Mouse (Mus musculus) forebrain, embryonic 16.5 days (tissue): ENCODE data around the gene Smox. TPM values are rescaled to one million over a fixed set of nuclear protein-coding genes. Genes with fewer than 3 reads are reported as not detected.

Source experiments
- ATAC-seq: fragments of 200-750 bp; cut with Nextera tagmentation; 2 replicates; pipeline ENCODE4 v1.8.0; 2017; ENCODE audit warnings: mild to moderate bottlenecking, moderate library complexity
- H3K27ac ChIP-seq: fragments of 300-500 bp; sonication (generic); 2 replicates; pipeline ENCODE4 v1.5.1; 2014; ENCODE audit warnings: low read length, control low read depth
- H3K27me3 ChIP-seq: fragments of 300-500 bp; sonication (generic); replicated peaks from 2 replicates; pipeline ENCODE4 v1.6.1; 2014; ENCODE audit warnings: low read length; ENCODE audit not compliant: control insufficient read depth, insufficient read depth
- H3K36me3 ChIP-seq: fragments of 300-500 bp; sonication (generic); 2 replicates; pipeline ENCODE4 v1.6.1; 2014; ENCODE audit not compliant: control insufficient read depth, insufficient read depth
- H3K4me1 ChIP-seq: fragments of 300-500 bp; sonication (generic); replicated peaks from 2 replicates; pipeline ENCODE4 v1.6.1; 2014; ENCODE audit warnings: low read length; ENCODE audit not compliant: control insufficient read depth, insufficient read depth
- H3K4me2 ChIP-seq: fragments of 300-500 bp; sonication (generic); 2 replicates; pipeline ENCODE4 v1.6.1; 2014; ENCODE audit warnings: mild to moderate bottlenecking, low read length, control low read depth
- H3K4me3 ChIP-seq: fragments of 300-500 bp; sonication (generic); replicated peaks from 2 replicates; pipeline ENCODE4 v1.5.1; 2014; ENCODE audit warnings: mild to moderate bottlenecking, low read length, control low read depth
- H3K9ac ChIP-seq: fragments of 300-500 bp; sonication (generic); replicated peaks from 2 replicates; pipeline ENCODE4 v1.6.1; 2014; ENCODE audit warnings: low read depth, low read length, control low read depth
- H3K9me3 ChIP-seq: fragments of 300-500 bp; sonication (generic); 2 replicates; pipeline ENCODE4 v1.6.1; 2016; ENCODE audit warnings: low read length; ENCODE audit not compliant: control insufficient read depth
- WGBS: fragments of 180-500 bp; shearing (Covaris S2); extraction: QIAGEN DNeasy Blood & Tissue Kit; methylation state at CpG from one replicate; pipeline ENCODE4 v1.1.7; 2014; 5-methylcytosine and 5-hydroxymethylcytosine counted together
- polyA plus RNA-seq: library from polyadenylated mRNA; unstranded; fragments of >200 nt; fragmentation: Nextera tagmentation; extraction: Ambion mirVana; gene quantifications from 2 replicates; pipeline ENCODE4 v1.2.1, GENCODE M21; 2015

Smox gene
- polyA plus RNA-seq, 1 experiment from 2014 or later = 57.2 TPM

DNA sequence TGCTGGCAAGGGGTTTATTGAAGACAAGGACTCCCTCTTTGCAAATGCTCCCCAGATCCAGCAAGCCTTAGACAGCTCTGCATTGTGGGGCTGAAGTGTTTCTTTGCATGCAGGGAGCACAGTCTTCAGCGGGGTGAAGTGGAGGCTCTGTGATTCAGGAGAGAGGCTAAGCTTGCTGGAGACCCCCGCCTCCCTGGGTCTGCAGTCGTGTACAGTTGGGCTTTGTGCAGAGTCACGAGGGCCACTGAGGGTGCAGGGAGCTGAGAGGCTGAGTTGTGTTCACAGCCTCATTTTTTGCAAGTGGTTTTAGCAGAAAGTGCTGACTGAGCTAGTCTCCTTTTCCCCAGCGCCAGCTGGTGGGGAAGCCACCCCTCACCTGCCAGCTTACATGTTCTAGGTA is 10.6 kb downstream of the Smox start:
- WGBS = 42% methylated on average over 5 of the region's 5 CpGs
- H3K27me3 ChIP-seq = no peaks in the 10 kb centered on the region
- no peaks in the 10 kb centered on the region for H3K9me3 ChIP-seq
- H3K4me1 ChIP-seq = peaks cover 27% of the 10 kb centered on the region
- H3K4me2 ChIP-seq = no peak overlapping the region
- ATAC-seq = peak; percentile 46; the same call in 1 of the 2 replicates
- no peaks in the 10 kb centered on the region for H3K36me3 ChIP-seq
- peak overlapping the region; percentile 14; the same call in 1 of the 2 replicates for H3K27ac ChIP-seq
- H3K4me3 ChIP-seq = no peak overlapping the region
- no peak overlapping the region for H3K9ac ChIP-seq

DNA sequence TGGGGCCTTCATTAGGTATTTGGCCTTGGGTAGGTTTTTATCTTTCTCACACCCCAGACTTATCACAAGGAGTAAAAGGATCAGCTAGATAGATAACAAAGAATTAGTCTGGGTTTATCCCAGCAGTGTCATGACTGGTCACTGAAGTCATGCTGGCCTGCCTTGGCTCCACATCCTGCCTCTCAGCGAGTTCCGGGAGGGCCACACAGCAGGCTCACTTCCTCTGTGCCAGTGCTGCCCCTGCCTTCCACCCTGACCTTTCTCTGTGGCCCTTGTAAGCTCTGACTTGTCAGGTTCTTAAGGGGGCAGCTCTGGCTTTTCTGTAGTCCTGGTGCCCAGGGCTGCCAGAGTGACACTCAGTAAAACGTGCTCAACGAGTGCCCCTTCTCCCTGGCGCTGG is 11.3 kb downstream of the Smox start:
- 70% methylated on average over 5 of the region's 5 CpGs for WGBS
- Histone ChIP-seq H3K4me1 (peaks cover 30% of the 10 kb centered on the region), H3K27me3 (no peaks in the 10 kb centered on the region), H3K4me2 (no peak overlapping the region), H3K4me3 (no peak overlapping the region), H3K36me3 (no peaks in the 10 kb centered on the region), H3K27ac (no peak overlapping the region), H3K9ac (no peak overlapping the region), H3K9me3 (no peaks in the 10 kb centered on the region)
- no peak for ATAC-seq

DNA sequence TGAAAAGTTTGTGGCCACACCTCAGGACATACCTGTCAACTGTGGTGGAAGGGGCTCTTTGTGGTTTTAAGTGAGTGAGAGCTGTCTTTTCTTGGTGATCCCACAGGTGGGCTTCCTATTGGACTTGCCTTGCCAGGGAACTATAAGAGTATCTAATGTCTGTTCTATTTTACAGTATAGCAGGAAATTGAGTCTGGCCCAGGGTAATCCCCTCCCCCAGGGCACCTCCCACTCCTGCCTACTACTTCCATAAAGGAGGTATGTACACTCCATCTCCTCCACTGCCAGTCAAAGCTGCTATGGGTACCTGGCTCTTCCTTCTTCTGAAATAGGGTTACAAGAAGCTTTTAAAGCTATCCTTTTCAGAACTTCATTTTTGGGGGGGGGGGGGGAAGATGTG is 14.1 kb downstream of the Smox start:
- no peaks in the 10 kb centered on the region for H3K9me3 ChIP-seq
- H3K4me1 ChIP-seq = peaks cover 46% of the 10 kb centered on the region
- H3K27ac ChIP-seq = no peak overlapping the region
- H3K4me2 ChIP-seq = no peak overlapping the region
- no peaks in the 10 kb centered on the region for H3K36me3 ChIP-seq
- H3K9ac ChIP-seq = no peak overlapping the region
- no peaks in the 10 kb centered on the region for H3K27me3 ChIP-seq
- ATAC-seq = no peak
- no peak overlapping the region for H3K4me3 ChIP-seq

DNA sequence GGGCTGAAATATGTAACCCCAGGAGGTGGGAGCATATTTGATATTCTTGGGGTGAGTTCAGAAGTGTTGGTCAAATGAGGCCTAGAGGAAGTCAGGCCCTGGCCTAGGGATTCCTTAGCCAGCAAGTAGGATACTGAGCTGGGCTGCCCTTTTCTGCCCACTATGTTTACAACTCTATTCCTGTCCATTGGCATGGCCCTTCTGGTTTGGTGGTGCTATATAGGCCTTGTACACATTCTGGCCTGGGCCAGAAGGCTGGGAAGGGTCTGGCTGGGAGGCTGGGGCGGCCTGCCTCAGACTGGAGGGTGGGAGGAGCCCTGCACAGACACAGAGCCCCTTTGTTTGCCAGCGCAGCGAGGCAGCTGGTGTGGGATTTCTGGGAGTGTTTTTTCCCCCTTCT is 15.1 kb downstream of the Smox start:
- no peaks in the 10 kb centered on the region for H3K9me3 ChIP-seq
- peak; percentile 90 for ATAC-seq
- H3K36me3 ChIP-seq = no peaks in the 10 kb centered on the region

DNA sequence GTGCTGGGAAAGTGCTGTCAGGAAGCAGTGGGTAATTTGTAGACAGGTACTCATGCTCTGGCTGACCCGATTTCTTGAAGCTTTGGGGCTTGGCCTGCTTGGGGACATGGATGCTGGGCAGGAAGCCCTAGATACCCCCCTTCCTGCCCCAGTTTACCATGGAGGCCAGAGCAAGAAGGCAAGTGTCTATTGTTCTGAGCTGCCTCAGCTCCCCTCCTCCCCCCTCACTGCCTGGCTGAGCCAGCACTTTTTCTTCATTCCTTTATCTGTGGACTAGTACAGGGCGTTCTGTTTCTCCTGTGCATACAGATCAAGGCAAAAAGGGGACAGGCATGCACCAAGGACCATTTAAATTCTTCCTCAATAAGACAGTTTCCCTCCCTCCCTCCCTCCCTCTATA is 17.2 kb downstream of the Smox start:
- H3K4me3 ChIP-seq = no peak overlapping the region
- WGBS = 32% methylated on average over 2 of the region's 2 CpGs
- ATAC-seq = no peak
- H3K36me3 ChIP-seq = no peaks in the 10 kb centered on the region
- no peak overlapping the region for H3K9ac ChIP-seq
- H3K9me3 ChIP-seq = no peaks in the 10 kb centered on the region
- peaks cover 35% of the 10 kb centered on the region for H3K4me1 ChIP-seq
- no peak overlapping the region for H3K27ac ChIP-seq
- no peak overlapping the region for H3K4me2 ChIP-seq
- H3K27me3 ChIP-seq = no peaks in the 10 kb centered on the region

More for the DNA sequence above, 15.1 kb downstream of the Smox start:
- H3K4me2 ChIP-seq = no peak overlapping the region
- H3K9ac ChIP-seq = peak overlapping the region; percentile 7; the same call in 1 of the 2 replicates
- 2% methylated on average over 3 of the region's 3 CpGs for WGBS
- peaks cover 43% of the 10 kb centered on the region for H3K4me1 ChIP-seq
- peak overlapping the region; percentile 46 for H3K27ac ChIP-seq
- H3K4me3 ChIP-seq = no peak overlapping the region
- no peaks in the 10 kb centered on the region for H3K27me3 ChIP-seq

DNA sequence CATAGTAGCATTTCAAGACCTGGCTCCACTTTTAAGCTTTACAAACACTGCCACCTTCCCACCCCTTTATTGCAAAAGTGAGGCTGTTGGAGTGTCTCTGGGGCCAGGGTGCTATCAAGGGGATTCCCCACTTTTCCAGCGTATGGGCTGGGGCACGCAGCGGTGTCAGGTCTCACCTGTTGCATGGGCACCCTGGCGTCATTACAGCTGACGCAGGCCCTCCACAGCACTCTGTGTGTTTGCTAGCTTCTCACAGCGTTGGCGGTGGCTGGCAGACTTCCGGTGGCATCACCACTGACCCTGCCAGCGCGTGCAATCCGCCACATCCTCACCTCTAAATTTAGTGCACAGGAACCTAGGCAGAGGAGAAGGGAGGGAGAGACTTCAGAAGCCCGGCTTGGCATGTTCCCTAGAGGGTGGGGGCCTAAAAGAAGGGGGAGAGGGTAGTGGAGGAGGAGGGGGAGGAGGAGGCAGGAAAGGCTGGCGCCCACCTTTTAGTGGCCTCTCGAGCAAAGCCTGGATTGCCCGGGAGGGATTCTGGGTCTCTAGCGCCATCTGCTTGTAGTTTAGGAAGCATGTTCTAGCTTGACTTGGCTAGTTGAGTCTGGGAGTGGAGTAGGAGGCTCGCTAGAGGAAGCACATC is 18.5 kb downstream of the Smox start:
- H3K4me3 ChIP-seq = no peak overlapping the region

DNA sequence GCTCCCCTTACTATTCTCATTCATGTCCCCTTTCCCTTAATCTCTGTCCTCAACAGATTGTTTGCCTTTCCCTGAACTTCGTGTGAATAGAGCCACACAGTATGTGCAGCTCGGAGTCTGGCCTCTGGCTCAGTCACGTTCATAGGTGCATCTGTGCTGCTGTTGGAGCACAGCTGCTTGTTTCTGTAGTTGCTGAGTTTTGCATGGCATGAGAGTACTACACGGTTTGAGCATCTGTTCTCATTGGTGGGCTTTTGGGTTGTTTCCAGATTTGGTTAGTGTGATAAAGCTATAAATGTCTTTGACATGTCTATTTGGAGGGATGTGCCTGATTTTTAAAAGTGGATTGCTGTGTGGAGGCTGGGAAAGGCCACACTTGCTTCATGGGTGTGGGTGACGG is 19.2 kb downstream of the Smox start:
- H3K9ac ChIP-seq = no peak overlapping the region
- H3K9me3 ChIP-seq = no peaks in the 10 kb centered on the region
- peaks cover 43% of the 10 kb centered on the region for H3K4me1 ChIP-seq
- H3K4me3 ChIP-seq = no peak overlapping the region
- no peak overlapping the region for H3K4me2 ChIP-seq
- 58% methylated on average over 5 of the region's 5 CpGs for WGBS
- H3K27me3 ChIP-seq = no peaks in the 10 kb centered on the region
- no peak overlapping the region for H3K27ac ChIP-seq
- no peak for ATAC-seq
- no peaks in the 10 kb centered on the region for H3K36me3 ChIP-seq

More for the DNA sequence above, 18.5 kb downstream of the Smox start:
- Histone ChIP-seq H3K9me3 (no peaks in the 10 kb centered on the region), H3K36me3 (no peaks in the 10 kb centered on the region), H3K4me1 (peaks cover 43% of the 10 kb centered on the region), H3K9ac (no peak overlapping the region), H3K27me3 (no peaks in the 10 kb centered on the region), H3K27ac (no peak overlapping the region), H3K4me2 (peak overlapping the region; percentile 29)
- 21% methylated on average over 17 of the region's 17 CpGs for WGBS
- ATAC-seq = peak; percentile 37; the same call in 1 of the 2 replicates

DNA sequence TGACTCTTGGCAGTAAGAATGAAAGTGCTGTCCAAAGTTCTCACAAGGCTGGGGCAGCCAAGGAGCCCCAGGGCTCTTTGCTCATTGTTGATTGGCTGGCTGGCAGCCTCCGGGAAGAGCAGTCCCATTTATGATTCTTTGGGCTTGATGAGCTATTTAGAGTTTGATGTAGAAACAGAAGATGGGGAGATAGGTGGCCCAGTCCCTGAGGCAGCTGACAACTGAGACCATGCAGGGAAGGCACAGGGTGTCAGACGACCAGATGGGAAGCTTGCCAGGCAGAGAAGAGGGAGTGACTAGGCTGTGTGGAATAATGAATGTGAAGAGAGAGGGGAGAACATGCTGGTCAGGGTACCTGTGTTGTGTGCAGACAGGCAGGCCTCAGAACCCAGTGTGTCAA is 22.2 kb downstream of the Smox start:
- Histone ChIP-seq H3K4me1 (peaks cover 29% of the 10 kb centered on the region), H3K9me3 (no peaks in the 10 kb centered on the region), H3K9ac (no peak overlapping the region), H3K4me3 (no peak overlapping the region), H3K27me3 (no peaks in the 10 kb centered on the region), H3K36me3 (no peaks in the 10 kb centered on the region), H3K4me2 (no peak overlapping the region), H3K27ac (no peak overlapping the region)
- peak; percentile 60 for ATAC-seq
- WGBS = 29% methylated on average over 2 of the region's 2 CpGs

DNA sequence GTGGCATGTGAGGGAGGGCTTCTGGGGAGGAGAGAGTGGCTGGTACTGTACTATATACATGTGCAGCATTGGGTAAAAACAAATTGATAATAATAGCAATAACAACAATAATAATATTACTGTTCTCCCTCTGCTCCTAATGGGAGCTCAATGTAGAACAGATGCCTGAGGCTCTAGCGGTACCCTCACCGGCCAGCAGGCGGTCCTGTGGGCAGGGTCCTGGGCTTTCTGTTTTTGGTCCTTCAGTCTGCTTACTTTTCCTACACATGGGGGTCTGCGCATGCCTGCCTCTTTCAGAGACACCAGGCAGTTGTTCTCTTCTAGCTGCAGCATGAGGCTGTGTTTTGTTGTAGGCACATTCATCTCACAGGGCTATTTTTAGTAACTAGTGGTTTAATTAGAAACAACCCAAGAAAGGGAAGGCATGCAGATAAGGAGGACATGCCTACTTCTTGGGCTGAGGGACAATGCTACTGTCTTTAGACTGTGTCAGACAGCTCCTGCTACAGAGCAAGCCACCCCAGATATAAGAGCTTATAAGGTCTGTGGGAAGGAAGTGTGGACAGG is 22.8 kb downstream of the Smox start:
- Histone ChIP-seq H3K4me1 (peaks cover 27% of the 10 kb centered on the region), H3K27ac (no peak overlapping the region), H3K36me3 (no peaks in the 10 kb centered on the region), H3K4me3 (no peak overlapping the region), H3K9me3 (no peaks in the 10 kb centered on the region), H3K4me2 (no peak overlapping the region), H3K27me3 (no peaks in the 10 kb centered on the region), H3K9ac (no peak overlapping the region)
- peak; percentile 19; the same call in 1 of the 2 replicates for ATAC-seq
- WGBS = 80% methylated on average over 4 of the region's 4 CpGs
